Comparison of ENCODE assay signal across 9 mouse cellular contexts in the genomic region with DNA sequence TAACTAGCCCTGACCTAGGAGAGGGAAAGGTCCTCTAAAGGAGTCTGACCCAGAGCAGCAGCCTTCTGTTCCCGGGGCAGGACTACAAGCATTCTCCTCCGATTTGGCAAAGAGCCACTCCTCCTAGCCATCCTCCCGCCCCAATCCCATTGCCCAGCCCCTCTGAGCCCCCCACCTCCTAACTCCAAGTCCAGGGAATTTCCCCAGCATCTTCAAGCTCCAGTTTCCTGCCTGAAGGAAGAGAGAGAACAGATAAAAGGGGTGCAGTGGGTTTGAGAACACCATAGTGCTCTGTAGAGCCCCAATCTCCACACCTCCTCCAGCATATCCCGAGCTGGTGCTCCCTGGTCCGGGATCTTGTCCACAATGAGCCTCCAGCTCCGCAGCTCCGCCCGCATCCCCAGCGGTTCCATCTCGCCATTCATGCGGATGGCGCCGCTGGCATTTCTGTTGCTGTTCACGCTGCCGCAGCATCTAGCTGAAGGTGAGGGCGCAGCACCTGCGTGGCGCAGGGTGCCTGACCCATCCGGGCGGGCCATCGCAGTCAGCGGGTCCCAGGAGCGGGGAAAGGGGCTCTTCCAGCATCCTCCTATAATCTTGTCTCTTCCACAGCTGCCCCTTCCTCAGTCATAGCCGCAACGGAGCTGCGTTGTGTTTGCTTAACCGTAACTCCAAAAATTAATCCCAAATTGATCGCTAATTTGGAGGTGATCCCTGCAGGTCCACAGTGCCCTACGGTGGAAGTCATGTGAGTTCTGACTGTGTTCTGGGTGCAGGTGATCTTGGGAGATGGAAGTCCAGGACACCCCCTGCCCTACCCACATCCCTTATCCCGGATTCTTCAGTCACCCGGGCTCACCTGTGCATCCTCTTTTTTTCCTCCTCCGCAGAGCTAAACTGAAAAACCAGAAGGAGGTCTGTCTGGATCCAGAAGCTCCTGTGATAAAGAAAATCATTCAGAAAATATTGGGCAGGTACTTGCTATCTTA. TPM values are rescaled to one million over a fixed set of nuclear protein-coding genes. Genes with fewer than 3 reads are reported as not detected.
A peak's percentile ranks its signal among the peaks of the same experiment; 100 is the strongest.
DNase-seq lines count a peak whose midpoint lies in the region; ATAC-seq and TF ChIP-seq lines count a peak whose summit lies in the region.
"Had no signal": no experiment of that assay in that cellular context is flagged by ENCODE, and none has a peak within 500 bp of the region (broad histone marks: within the 10 kb centered on the region; RNA-seq: fewer than 3 reads in every experiment).

A gene (plus strand): TSS at position 284 of the 989 bp plus-strand sequence.

- intact Hi-C loops in gastrocnemius, adult 2 months (cut with DNase I), result no loop called here

- H3K4me3 ChIP-seq in gastrocnemius, adult 2 months, result peak within 1 kb of the TSS; percentile 63
- H3K4me3 ChIP-seq in forebrain, embryonic 14.5 days (ENCODE audit: low read depth, low read length), result peak within 1 kb of the TSS; percentile 34
- peak within 1 kb of the TSS; percentile 41 for H3K4me3 ChIP-seq in kidney, embryonic 15.5 days (replicated peaks)
- peak within 1 kb of the TSS; percentile 53 for H3K4me3 ChIP-seq in midbrain, embryonic 15.5 days

- H3K9ac ChIP-seq in forebrain, embryonic 14.5 days (ENCODE audit: low read length), result peak within 1 kb of the TSS; percentile 67
- H3K9ac ChIP-seq in kidney, embryonic 15.5 days, result no peak within 1 kb of the TSS
- H3K9ac ChIP-seq in midbrain, embryonic 15.5 days, result peak within 1 kb of the TSS; percentile 81

- H3K27ac ChIP-seq in gastrocnemius, adult 2 months, result peak within 1 kb of the TSS; percentile 20; the same call in 1 of the 2 replicates
- no peak within 1 kb of the TSS for H3K27ac ChIP-seq in forebrain, embryonic 14.5 days (ENCODE audit: low read depth, low read length)
- H3K27ac ChIP-seq in kidney, embryonic 15.5 days, result no peak within 1 kb of the TSS
- no peak within 1 kb of the TSS for H3K27ac ChIP-seq in midbrain, embryonic 15.5 days

- TF ChIP-seq CTCF in gastrocnemius, adult 2 months (IDR thresholded peaks at IDR 0.05), result no peak

- peak; percentile 69 for ATAC-seq in forebrain, embryonic 14.5 days
- no peak for ATAC-seq in kidney, embryonic 15.5 days (replicated peaks; ENCODE audit: low FRiP score)
- ATAC-seq in midbrain, embryonic 15.5 days (replicated peaks), result peak; percentile 90

- H3K27me3 ChIP-seq in forebrain, embryonic 14.5 days (replicated peaks; ENCODE audit: control insufficient read depth, insufficient read depth, low read length), result peaks cover 12% of the 10 kb centered on the region; the same call in 1 of the 2 replicates
- H3K27me3 ChIP-seq in kidney, embryonic 15.5 days, result peaks cover 12% of the 10 kb centered on the region
- H3K27me3 ChIP-seq in midbrain, embryonic 15.5 days (replicated peaks), result no peaks in the 10 kb centered on the region; the same call in 1 of the 2 replicates

- peak within 1 kb of the TSS; percentile 68 for H3K4me2 ChIP-seq in forebrain, embryonic 14.5 days (ENCODE audit: low read length)
- peak within 1 kb of the TSS; percentile 76 for H3K4me2 ChIP-seq in kidney, embryonic 15.5 days
- H3K4me2 ChIP-seq in midbrain, embryonic 15.5 days, result peak within 1 kb of the TSS; percentile 92

- H3K36me3 ChIP-seq in forebrain, embryonic 14.5 days (ENCODE audit: control insufficient read depth, insufficient read depth, low read length), result no peaks in the 10 kb centered on the region
- no peaks in the 10 kb centered on the region for H3K36me3 ChIP-seq in kidney, embryonic 15.5 days
- no peaks in the 10 kb centered on the region for H3K36me3 ChIP-seq in midbrain, embryonic 15.5 days (replicated peaks)

- H3K9me3 ChIP-seq in forebrain, embryonic 14.5 days (replicated peaks; ENCODE audit: control insufficient read depth, low read length), result no peaks in the 10 kb centered on the region
- H3K9me3 ChIP-seq in kidney, embryonic 15.5 days (replicated peaks), result no peaks in the 10 kb centered on the region
- H3K9me3 ChIP-seq in midbrain, embryonic 15.5 days, result no peaks in the 10 kb centered on the region

- peaks cover 8% of the 10 kb centered on the region; the same call in 1 of the 2 replicates for H3K4me1 ChIP-seq in forebrain, embryonic 14.5 days (ENCODE audit: control insufficient read depth, insufficient read depth, low read length)
- peaks cover 17% of the 10 kb centered on the region for H3K4me1 ChIP-seq in kidney, embryonic 15.5 days
- H3K4me1 ChIP-seq in midbrain, embryonic 15.5 days, result peaks cover 17% of the 10 kb centered on the region

- peak; percentile 25 for DNase-seq in gastrocnemius, adult 2 months
- no peak for DNase-seq in gastrocnemius, adult 8-10 months (ENCODE audit: low spot score in 2 of 2)
- DNase-seq in Muller cell, postnatal 12 days (ENCODE audit: inconsistent ontology term), result peak; percentile 33
- DNase-seq in forebrain, embryonic 14.5 days (ENCODE audit: low spot score), result peak; percentile 45
- DNase-seq in thymus, postnatal 25 days, result no peak
- no peak for DNase-seq in c-Kit-positive CD71-positive TER-119-positive erythroid progenitor cells, embryonic 14.5 days (ENCODE audit: low spot score)

- WGBS in forebrain, embryonic 14.5 days, result 3% methylated on average over 32 of the region's 32 CpGs
- WGBS in kidney, embryonic 15.5 days, result 4% methylated on average over 32 of the region's 32 CpGs
- WGBS in midbrain, embryonic 15.5 days, result 3% methylated on average over 32 of the region's 32 CpGs

RNA-seq across cellular contexts. Expression of the gene that starts here (rescaled TPM):
- total RNA-seq in gastrocnemius, adult 2 months (2021), result not detected
- total RNA-seq in gastrocnemius, adult 8-10 months (2022), result not detected
- polyA plus RNA-seq in forebrain, embryonic 14.5 days (2014; fragmentation: Nextera tagmentation; extraction: Ambion mirVana), result 0.11 and 0.14 TPM in 2 replicates
- not detected in 2 replicates for polyA plus RNA-seq in kidney, embryonic 15.5 days (2015; fragmentation: Nextera tagmentation; extraction: Ambion mirVana)
- 0.19 and 0.28 TPM in 2 replicates for polyA plus RNA-seq in midbrain, embryonic 15.5 days (2015; fragmentation: Nextera tagmentation; extraction: Ambion mirVana)
- total RNA-seq: layer of hippocampus, postnatal 36 days had no signal

Comparison
In these comparisons a context has a peak if more than half of its experiments do, and no peak if none do; other contexts are left out.
1. Peak in DNase-seq, H3K4me3 ChIP-seq and H3K27ac ChIP-seq in gastrocnemius, adult 2 months; RNA of the gene not detected or under 1 TPM.
2. Peak in DNase-seq, ATAC-seq, H3K4me3 ChIP-seq, H3K9ac ChIP-seq and H3K4me2 ChIP-seq in forebrain, embryonic 14.5 days; RNA of the gene not detected or under 1 TPM.
3. Peak in ATAC-seq, H3K4me3 ChIP-seq, H3K9ac ChIP-seq and H3K4me2 ChIP-seq in midbrain, embryonic 15.5 days; RNA of the gene not detected or under 1 TPM.